Mouse (Mus musculus): ENCODE data around the gene Krtap13. TPM values are rescaled to one million over a fixed set of nuclear protein-coding genes. Genes with fewer than 3 reads are reported as not detected.
"Not testable (repeated sequence)": the region's sequence is repeated elsewhere in the genome, so short reads cannot be mapped to it uniquely, and the experiment has no call there.

Gene Krtap13
- polyA plus RNA-seq (2014; fragmentation: Nextera tagmentation; extraction: Ambion mirVana) = not detected in 2 replicates

- H3K36me3 ChIP-seq (ENCODE audit: insufficient read depth); H3K9me3 ChIP-seq (ENCODE audit: low read depth, low read length); H3K27me3 ChIP-seq (ENCODE audit: insufficient read depth, low read length); H3K27ac ChIP-seq (ENCODE audit: low read depth); DNase-seq; H3K4me3 ChIP-seq (ENCODE audit: low read depth, low read length); H3K4me1 ChIP-seq (ENCODE audit: insufficient read depth); H3K4me2 ChIP-seq; H3K9ac ChIP-seq; ATAC-seq (ENCODE audit: insufficient read depth): not testable (repeated sequence)
- 78% methylated on average over 3 of the region's 3 CpGs for WGBS
Observed at GRCm38 (mm10) chr16:88751535-88751934, at the start of gene Krtap13. Krtap13 (minus strand) TSS chr16:88751635.

- no peak overlapping the region for H3K4me3 ChIP-seq (ENCODE audit: low read depth, low read length)
- no peak overlapping the region for H3K27ac ChIP-seq (ENCODE audit: low read depth)
- no peak for TF ChIP-seq CTCF (IDR thresholded peaks at IDR 0.05; ENCODE audit: low read depth)
- H3K4me1 ChIP-seq (ENCODE audit: insufficient read depth) = no peaks in the 10 kb centered on the region
- no peak overlapping the region for H3K9ac ChIP-seq
- ATAC-seq (ENCODE audit: insufficient read depth) = no peak
- 69% methylated on average over 2 of the region's 2 CpGs for WGBS
- no peak overlapping the region for H3K4me2 ChIP-seq
- no peaks in the 10 kb centered on the region for H3K27me3 ChIP-seq (ENCODE audit: insufficient read depth, low read length)
- H3K36me3 ChIP-seq (ENCODE audit: insufficient read depth) = no peaks in the 10 kb centered on the region
- no peak for DNase-seq
- H3K9me3 ChIP-seq (ENCODE audit: low read depth, low read length) = no peaks in the 10 kb centered on the region
Observed at GRCm38 (mm10) chr16:88786786-88787185, 35.4 kb upstream of the Krtap13 start.

GRCm38 (mm10) chr16:88777596-88777995 is 26.2 kb upstream of the Krtap13 start, which contains the start of gene Gm5965:
Gm5965 (plus strand) TSS chr16:88777896.
- no peak for DNase-seq
- Histone ChIP-seq H3K4me2 (no peak within 1 kb of the TSS), H3K4me3 (ENCODE audit: low read depth, low read length) (no peak within 1 kb of the TSS), H3K4me1 (ENCODE audit: insufficient read depth) (no peaks in the 10 kb centered on the region), H3K36me3 (ENCODE audit: insufficient read depth) (no peaks in the 10 kb centered on the region), H3K9ac (no peak within 1 kb of the TSS), H3K9me3 (ENCODE audit: low read depth, low read length) (no peaks in the 10 kb centered on the region), H3K27me3 (ENCODE audit: insufficient read depth, low read length) (no peaks in the 10 kb centered on the region), H3K27ac (ENCODE audit: low read depth) (no peak within 1 kb of the TSS)
- WGBS = 81% methylated on average over 5 of the region's 6 CpGs
- TF ChIP-seq CTCF (IDR thresholded peaks at IDR 0.05; ENCODE audit: low read depth) = no peak
- ATAC-seq (ENCODE audit: insufficient read depth) = no peak

GRCm38 (mm10) chr16:88774106-88774505 is 22.7 kb upstream of the Krtap13 start, which contains the start of gene 2310057N15Rik:
2310057N15Rik (minus strand) TSS chr16:88774206.
- Histone ChIP-seq H3K4me1 (ENCODE audit: insufficient read depth) (no peaks in the 10 kb centered on the region), H3K9ac (no peak within 1 kb of the TSS), H3K4me3 (ENCODE audit: low read depth, low read length) (no peak within 1 kb of the TSS), H3K27ac (ENCODE audit: low read depth) (no peak within 1 kb of the TSS), H3K27me3 (ENCODE audit: insufficient read depth, low read length) (no peaks in the 10 kb centered on the region), H3K36me3 (ENCODE audit: insufficient read depth) (no peaks in the 10 kb centered on the region), H3K4me2 (no peak within 1 kb of the TSS), H3K9me3 (ENCODE audit: low read depth, low read length) (no peaks in the 10 kb centered on the region)
- WGBS = 85% methylated on average over 2 of the region's 2 CpGs
- ATAC-seq (ENCODE audit: insufficient read depth) (no peak), DNase-seq (no peak)
- no peak for TF ChIP-seq CTCF (IDR thresholded peaks at IDR 0.05; ENCODE audit: low read depth)

GRCm38 (mm10) chr16:88758547-88758946 is 7.1 kb upstream of the Krtap13 start, which contains the start of gene 2310034C09Rik:
2310034C09Rik (plus strand) TSS chr16:88758847.
- not testable (repeated sequence) for H3K4me1 ChIP-seq (ENCODE audit: insufficient read depth); H3K9me3 ChIP-seq (ENCODE audit: low read depth, low read length); H3K27me3 ChIP-seq (ENCODE audit: insufficient read depth, low read length); H3K4me2 ChIP-seq; H3K9ac ChIP-seq; H3K4me3 ChIP-seq (ENCODE audit: low read depth, low read length); H3K36me3 ChIP-seq (ENCODE audit: insufficient read depth); ATAC-seq (ENCODE audit: insufficient read depth); H3K27ac ChIP-seq (ENCODE audit: low read depth); DNase-seq
- 92% methylated on average over 3 of the region's 3 CpGs for WGBS

GRCm38 (mm10) chr16:88747943-88748342 is 3.5 kb downstream of the Krtap13 start:
- H3K4me1 ChIP-seq (ENCODE audit: insufficient read depth) = no peaks in the 10 kb centered on the region
- no peak overlapping the region for H3K9ac ChIP-seq
- no peak overlapping the region for H3K27ac ChIP-seq (ENCODE audit: low read depth)
- H3K27me3 ChIP-seq (ENCODE audit: insufficient read depth, low read length) = no peaks in the 10 kb centered on the region
- H3K9me3 ChIP-seq (ENCODE audit: low read depth, low read length) = no peaks in the 10 kb centered on the region
- H3K36me3 ChIP-seq (ENCODE audit: insufficient read depth) = no peaks in the 10 kb centered on the region
- H3K4me2 ChIP-seq = no peak overlapping the region
- no peak for TF ChIP-seq CTCF (IDR thresholded peaks at IDR 0.05; ENCODE audit: low read depth)
- no peak for ATAC-seq (ENCODE audit: insufficient read depth)
- DNase-seq = no peak
- 78% methylated on average over 4 of the region's 4 CpGs for WGBS
- no peak overlapping the region for H3K4me3 ChIP-seq (ENCODE audit: low read depth, low read length)

- H3K27ac ChIP-seq (ENCODE audit: low read depth) = no peak overlapping the region
- WGBS = 61% methylated on average over 4 of the region's 4 CpGs
- no peaks in the 10 kb centered on the region for H3K9me3 ChIP-seq (ENCODE audit: low read depth, low read length)
- no peak for TF ChIP-seq CTCF (IDR thresholded peaks at IDR 0.05; ENCODE audit: low read depth)
- DNase-seq (peak; percentile 42), ATAC-seq (ENCODE audit: insufficient read depth) (no peak)
- H3K9ac ChIP-seq = no peak overlapping the region
- no peaks in the 10 kb centered on the region for H3K36me3 ChIP-seq (ENCODE audit: insufficient read depth)
- H3K27me3 ChIP-seq (ENCODE audit: insufficient read depth, low read length) = no peaks in the 10 kb centered on the region
- H3K4me3 ChIP-seq (ENCODE audit: low read depth, low read length) = no peak overlapping the region
- H3K4me2 ChIP-seq = no peak overlapping the region
- no peaks in the 10 kb centered on the region for H3K4me1 ChIP-seq (ENCODE audit: insufficient read depth)
Observed at GRCm38 (mm10) chr16:88744750-88745340, 6.6 kb downstream of the Krtap13 start.

All from lung, embryonic 14.5 days (tissue).